Mouse (Mus musculus): ENCODE data around the gene Akap7.
"Not testable (repeated sequence)": the region's sequence is repeated elsewhere in the genome, so short reads cannot be mapped to it uniquely, and the experiment has no call there.

The Akap7 gene

GRCm38 (mm10) chr10:25184819-25185603 lies 122.7 kb downstream of the Akap7 start:
- no peak for DNase-seq

GRCm38 (mm10) chr10:25183271-25183670 lies 124.4 kb downstream of the Akap7 start:
- no peak for DNase-seq

- DNase-seq = no peak
Observed at GRCm38 (mm10) chr10:25179030-25179429, 128.6 kb downstream of the Akap7 start.

- no peak for DNase-seq
Observed at GRCm38 (mm10) chr10:25177270-25177669, 130.4 kb downstream of the Akap7 start.

- DNase-seq = no peak
Observed at GRCm38 (mm10) chr10:25174872-25175271, 132.8 kb downstream of the Akap7 start.

GRCm38 (mm10) chr10:25167365-25168194 lies 140.1 kb downstream of the Akap7 start:
- DNase-seq = no peak

- DNase-seq = not testable (repeated sequence)
Observed at GRCm38 (mm10) chr10:25163510-25163909, 144.2 kb downstream of the Akap7 start.

GRCm38 (mm10) chr10:25161701-25162100 lies 146.0 kb downstream of the Akap7 start:
- DNase-seq = no peak

- DNase-seq = no peak
Observed at GRCm38 (mm10) chr10:25158651-25159050, 149.0 kb downstream of the Akap7 start.

- no peak for DNase-seq
Observed at GRCm38 (mm10) chr10:25157339-25157738, 150.3 kb downstream of the Akap7 start.

GRCm38 (mm10) chr10:25154225-25154624 lies 153.4 kb downstream of the Akap7 start:
- no peak for DNase-seq

- DNase-seq = no peak
Observed at GRCm38 (mm10) chr10:25151172-25151800, 156.4 kb downstream of the Akap7 start.

GRCm38 (mm10) chr10:25145851-25146250 lies 161.8 kb downstream of the Akap7 start:
- no peak for DNase-seq

- DNase-seq = no peak
Observed at GRCm38 (mm10) chr10:25144787-25145761, 162.6 kb downstream of the Akap7 start.

- no peak for DNase-seq
Observed at GRCm38 (mm10) chr10:25141781-25142180, 165.9 kb downstream of the Akap7 start.

- DNase-seq = peak; percentile 63 to 84
Observed at GRCm38 (mm10) chr10:25140155-25140755, 167.4 kb downstream of the Akap7 start.

GRCm38 (mm10) chr10:25133581-25133980 lies 174.1 kb downstream of the Akap7 start:
- no peak for DNase-seq

- DNase-seq = peak; percentile 66 to 80
Observed at GRCm38 (mm10) chr10:25128455-25128863, 179.2 kb downstream of the Akap7 start.

- DNase-seq = no peak
Observed at GRCm38 (mm10) chr10:25126035-25126434, 181.6 kb downstream of the Akap7 start.

- no peak for DNase-seq
Observed at GRCm38 (mm10) chr10:25120871-25121554, 186.7 kb downstream of the Akap7 start.

All from lung, postnatal 4 days (tissue).